Mouse (Mus musculus): ENCODE data around the gene Snx29. TPM values are rescaled to one million over a fixed set of nuclear protein-coding genes. Genes with fewer than 3 reads are reported as not detected.

Snx29 gene
- polyA plus RNA-seq, 1 experiment from 2014 or later, result 15.4 TPM

- Histone ChIP-seq H3K9me3 (no peaks in the 10 kb centered on the region), H3K36me3 (peaks cover 11% of the 10 kb centered on the region; the same call in 1 of the 2 replicates), H3K4me3 (no peak overlapping the region), H3K27me3 (no peaks in the 10 kb centered on the region), H3K9ac (no peak overlapping the region), H3K4me1 (peaks cover 9% of the 10 kb centered on the region; the same call in 1 of the 2 replicates), H3K27ac (no peak overlapping the region), H3K4me2 (replicated peaks) (no peak overlapping the region)
- no peak; the same call in 1 of the 2 replicates for ATAC-seq (ENCODE audit: low FRiP score, low read depth)
- WGBS, result 85% methylated on average over 7 of the region's 7 CpGs
Observed at GRCm38 (mm10) chr16:11801960-11802539, 479.3 kb downstream of the Snx29 start.

Other genes with a start within 250 kb of the Snx29 start
- gene Txndc11, start 188.3 kb upstream of the Snx29 start, polyA plus RNA-seq (2015; fragmentation: Nextera tagmentation; extraction: Ambion mirVana), result 35.5 and 39.8 TPM in 2 replicates
- gene Zc3h7a, start 146.5 kb upstream of the Snx29 start, polyA plus RNA-seq (2015; fragmentation: Nextera tagmentation; extraction: Ambion mirVana), result 91.8 and 99.0 TPM in 2 replicates
- gene Rsl1d1, start 119.6 kb upstream of the Snx29 start, polyA plus RNA-seq (2015; fragmentation: Nextera tagmentation; extraction: Ambion mirVana), result 193 and 195 TPM in 2 replicates
- 75.2 and 77.2 TPM in 2 replicates for gene Gspt1, start 68.6 kb upstream of the Snx29 start, polyA plus RNA-seq (2015; fragmentation: Nextera tagmentation; extraction: Ambion mirVana)
- gene Tnfrsf17, start 9.1 kb upstream of the Snx29 start, polyA plus RNA-seq (2015; fragmentation: Nextera tagmentation; extraction: Ambion mirVana), result not detected in 2 replicates